Mouse (Mus musculus): ENCODE measurements around the gene Tbx5.

DNA sequence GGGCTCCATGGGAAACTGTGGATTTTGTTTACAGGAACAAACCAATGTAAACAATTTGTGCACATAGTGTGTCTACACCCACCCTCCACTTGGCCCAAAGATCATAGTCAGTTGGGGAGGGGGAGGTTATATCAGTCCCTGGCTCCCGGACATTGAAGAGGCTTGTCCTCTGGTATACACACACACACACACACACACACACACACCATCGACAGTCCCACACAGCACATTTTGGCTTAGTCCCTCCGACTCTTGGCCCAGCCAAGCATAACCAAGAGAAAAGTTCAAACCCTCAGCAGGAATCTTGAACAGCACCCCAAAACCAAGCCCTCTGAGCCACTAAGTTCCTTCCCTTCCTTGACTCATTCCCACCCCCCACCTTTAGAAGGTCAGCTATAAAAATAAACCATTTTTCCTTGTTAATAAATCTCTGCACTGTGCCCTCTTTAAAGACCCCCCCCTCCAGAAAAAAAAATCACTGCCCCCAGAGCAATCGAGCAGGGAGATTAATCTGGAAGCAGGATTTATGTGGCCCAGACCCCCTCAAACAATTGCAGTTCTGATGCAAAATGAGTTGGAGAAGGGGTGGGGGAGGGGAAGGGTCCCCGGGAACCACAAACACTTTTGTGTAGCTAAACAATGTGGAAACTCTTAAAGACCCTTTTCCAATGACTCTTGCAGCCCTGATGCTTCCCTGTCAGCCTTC lies 33.6 kb upstream of the Tbx5 start:
- TF ChIP-seq HCFC1 (IDR thresholded peaks at IDR 0.05; ENCODE audit: borderline replicate concordance, insufficient read depth, low read length) (no peak), CHD2 (IDR thresholded peaks at IDR 0.05; ENCODE audit: low read depth, low read length) (no peak), ZNF384 (IDR thresholded peaks at IDR 0.05; ENCODE audit: low read depth, low read length) (no peak), ZC3H11A (IDR thresholded peaks at IDR 0.05; ENCODE audit: borderline replicate concordance, low read depth, low read length) (no peak)
